Mouse (Mus musculus) adrenal gland, postnatal 4 days (tissue): Measurements from ENCODE around the gene Tor2a. TPM values are rescaled to one million over a fixed set of nuclear protein-coding genes. Genes with fewer than 3 reads are reported as not detected.

Experiments
- DNase-seq, 2 experiments: peaks; one replicate each; pipeline ENCODE4 v3.0.0; 2021 to 2022; ENCODE audit warnings: low spot score in 2 of 2, mixed read lengths in 2 of 2
- microRNA-seq: library from miRNA; unstranded; fragments of <30 nt; microRNA quantifications from one replicate; pipeline ENCODE4 v1.2.0, GENCODE M21; 2021
- total RNA-seq, 2 experiments: library from RNA; stranded (reverse); gene quantifications; 2 replicates each; pipeline ENCODE4 v1.2.3; 2021

Tor2a gene
- total RNA-seq, 2 experiments from 2014 or later: 31.5 to 36.5 TPM

DNA sequence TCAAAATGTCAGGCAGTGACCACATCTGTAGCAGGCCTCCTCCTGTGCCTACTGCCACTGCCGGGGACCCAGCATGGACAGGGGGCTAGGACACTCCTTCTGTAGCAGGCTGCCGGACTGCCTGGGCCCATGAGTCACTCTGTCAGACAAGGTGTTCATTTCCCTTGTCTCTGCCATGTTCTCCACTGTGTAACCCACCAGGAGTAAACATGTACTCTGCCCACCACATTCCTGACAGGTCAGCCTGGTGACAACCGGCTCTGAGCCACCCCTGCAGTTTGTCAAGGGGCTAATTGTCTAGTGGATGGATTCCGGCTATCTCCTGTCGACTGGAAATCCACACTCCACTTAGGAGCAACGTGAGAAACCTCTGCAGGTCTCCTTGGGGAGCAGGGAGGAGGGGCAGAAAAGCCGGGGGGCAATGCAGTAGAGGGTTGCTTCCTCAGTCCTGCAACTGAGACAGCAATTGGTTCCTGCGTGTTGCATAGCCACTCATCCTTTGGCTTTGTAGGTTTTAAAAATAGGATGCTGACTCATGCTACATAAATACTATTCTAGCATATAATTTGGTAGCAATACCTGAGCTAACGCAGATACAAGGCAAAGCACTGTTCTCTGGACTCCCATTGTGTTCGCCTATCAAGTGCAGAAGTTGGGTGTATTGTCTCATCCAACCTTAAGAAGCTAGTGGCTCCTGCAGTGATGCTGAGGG is 41.4 kb downstream of the Tor2a start:
- DNase-seq: no peak

DNA sequence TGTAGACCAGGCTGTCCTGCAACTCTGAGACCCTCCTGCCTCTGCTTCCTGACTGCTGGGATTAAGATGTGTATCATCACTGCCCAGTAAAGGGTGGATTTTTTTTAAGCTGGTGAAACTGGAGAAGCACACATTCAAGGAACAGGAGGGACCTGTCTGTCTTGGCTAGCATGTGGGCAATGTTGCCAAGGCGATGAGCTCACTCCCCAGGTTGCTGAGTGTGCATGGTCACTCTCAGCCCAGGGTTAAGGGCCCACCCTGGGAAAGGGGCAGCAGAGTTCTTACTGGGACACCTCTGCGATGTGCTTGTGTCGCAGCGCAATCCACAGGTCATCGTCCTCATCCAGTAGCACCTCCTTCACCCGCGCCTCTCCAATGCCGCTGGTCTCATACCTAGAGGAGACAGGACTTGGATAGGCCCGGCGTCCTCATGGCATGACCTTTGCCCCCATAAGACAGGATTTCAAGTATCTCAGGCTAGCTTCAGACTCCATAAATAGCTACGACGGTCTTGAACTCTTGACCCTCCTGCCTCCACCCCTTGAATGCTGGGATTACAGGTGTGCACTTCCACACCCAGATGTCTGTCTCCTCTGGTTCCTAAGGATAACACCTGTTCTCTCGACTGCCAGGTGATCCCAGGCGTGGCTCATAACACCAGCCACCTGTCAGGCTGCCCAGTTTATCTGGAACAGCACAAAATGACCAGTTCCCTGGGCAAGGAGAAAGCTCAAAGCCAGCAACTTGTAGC is 52.0 kb downstream of the Tor2a start:
- no peak for DNase-seq

Small RNAs within 50 kb of the gene (microRNA-seq; reads per million reads assigned to microRNA genes)
- not detected for gene Mir2861
- gene Mir3960: not detected

Other genes with a start within 250 kb of the Tor2a start
- 10 to 100 TPM; 36.6 to 38.0 TPM for gene Fam102a, start 221.9 kb upstream of the Tor2a start, total RNA-seq
- 10 to 100 TPM; 61.9 to 64.5 TPM for gene Dpm2, start 186.4 kb upstream of the Tor2a start, total RNA-seq
- gene Pip5kl1, start 182.4 kb upstream of the Tor2a start, total RNA-seq: under 1 TPM; 0.31 to 0.73 TPM
- gene 9430097D07Rik, start 181.6 kb upstream of the Tor2a start, total RNA-seq: not detected
- gene St6galnac4, start 170.1 kb upstream of the Tor2a start, total RNA-seq: 10 to 100 TPM; 16.4 to 19.4 TPM
- gene St6galnac6, start 157.5 kb upstream of the Tor2a start, total RNA-seq: 10 to 100 TPM; 53.0 to 58.0 TPM
- 10 to 100 TPM; 53.4 to 68.7 TPM for gene Ak1, start 135.5 kb upstream of the Tor2a start, total RNA-seq
- 100 to 1,000 TPM in 1 of 2 experiments, 10 to 100 TPM in 1; 97.4 to 103 TPM for gene Eng, start 110.6 kb upstream of the Tor2a start, total RNA-seq
- gene Fpgs, start 53.1 kb upstream of the Tor2a start, total RNA-seq: 10 to 100 TPM; 33.2 to 36.2 TPM
- gene Cdk9, start 44.2 kb upstream of the Tor2a start, total RNA-seq: 100 to 1,000 TPM; 102 to 105 TPM
- 10 to 100 TPM; 32.3 to 32.9 TPM for gene Sh2d3c, start 36.2 kb upstream of the Tor2a start, total RNA-seq
- gene 6330409D20Rik, start 16.2 kb upstream of the Tor2a start, total RNA-seq: under 1 TPM in 1 of 2 experiments, not detected in 1; 0.28 TPM
- gene Ttc16, start 18.4 kb downstream of the Tor2a start, total RNA-seq: under 1 TPM in 1 of 2 experiments, not detected in 1; 0.23 TPM
- gene Ptrh1, start 18.6 kb downstream of the Tor2a start, total RNA-seq: 1 to 10 TPM; 4.0 to 5.2 TPM
- gene Cfap157, start 27.2 kb downstream of the Tor2a start, total RNA-seq: not detected
- 10 to 100 TPM; 42.5 to 48.7 TPM for gene Stxbp1, start 90.0 kb downstream of the Tor2a start, total RNA-seq
- 10 to 100 TPM; 30.8 to 35.5 TPM for gene Fam129b, start 118.9 kb downstream of the Tor2a start, total RNA-seq
- 100 to 1,000 TPM; 274 to 283 TPM for gene Rpl12, start 204.3 kb downstream of the Tor2a start, total RNA-seq
- 10 to 100 TPM; 23.7 to 26.5 TPM for gene Lrsam1, start 204.4 kb downstream of the Tor2a start, total RNA-seq
- gene Slc2a8, start 224.8 kb downstream of the Tor2a start, total RNA-seq: 10 to 100 TPM; 19.7 to 20.4 TPM